Mouse (Mus musculus): Measurements from ENCODE around the gene Qpctl. TPM values are rescaled to one million over a fixed set of nuclear protein-coding genes. Genes with fewer than 3 reads are reported as not detected.
A peak's percentile ranks its signal among the peaks of the same experiment; 100 is the strongest.

Qpctl gene
- polyA plus RNA-seq, 1 experiment from 2014 or later, result 13.1 TPM

GRCm38 (mm10) chr7:19093537-19094385 is 55.3 kb downstream of the Qpctl start:
- peak overlapping the region; percentile 77 for H3K4me3 ChIP-seq (ENCODE audit: low read depth, low read length)
- no peaks in the 10 kb centered on the region for H3K27me3 ChIP-seq (ENCODE audit: insufficient read depth, low read length)
- peaks cover 35% of the 10 kb centered on the region for H3K36me3 ChIP-seq (ENCODE audit: insufficient read depth)
- DNase-seq (peak; percentile 99), ATAC-seq (ENCODE audit: insufficient read depth) (peak; percentile 82)
- peak overlapping the region; percentile 88 for H3K9ac ChIP-seq
- under 1% methylated on average over 45 of the region's 45 CpGs for WGBS
- TF ChIP-seq CTCF (IDR thresholded peaks at IDR 0.05; ENCODE audit: low read depth), result no peak
- peaks cover 8% of the 10 kb centered on the region for H3K4me1 ChIP-seq (ENCODE audit: insufficient read depth)
- H3K4me2 ChIP-seq, result peak overlapping the region; percentile 91
- H3K9me3 ChIP-seq (ENCODE audit: low read depth, low read length), result no peaks in the 10 kb centered on the region
- peak overlapping the region; percentile 97 for H3K27ac ChIP-seq (ENCODE audit: low read depth)

- peak; percentile 50 for ATAC-seq (ENCODE audit: insufficient read depth)
- peak; percentile 88 for DNase-seq
- WGBS, result 2% methylated on average over 9 of the region's 15 CpGs
- Histone ChIP-seq H3K36me3 (ENCODE audit: insufficient read depth) (peaks cover 38% of the 10 kb centered on the region), H3K27ac (ENCODE audit: low read depth) (peak overlapping the region; percentile 87), H3K4me1 (ENCODE audit: insufficient read depth) (peaks cover 8% of the 10 kb centered on the region), H3K9me3 (ENCODE audit: low read depth, low read length) (no peaks in the 10 kb centered on the region), H3K4me2 (peak overlapping the region; percentile 91), H3K9ac (peak overlapping the region; percentile 49), H3K27me3 (ENCODE audit: insufficient read depth, low read length) (no peaks in the 10 kb centered on the region), H3K4me3 (ENCODE audit: low read depth, low read length) (peak overlapping the region; percentile 77)
- peak; percentile 93 for TF ChIP-seq CTCF (IDR thresholded peaks at IDR 0.05; ENCODE audit: low read depth)
These were observed 55.9 kb downstream of the Qpctl start for GRCm38 (mm10) chr7:19093174-19093521.

GRCm38 (mm10) chr7:19092381-19093173 is 56.5 kb downstream of the Qpctl start:
- Histone ChIP-seq H3K9me3 (ENCODE audit: low read depth, low read length) (no peaks in the 10 kb centered on the region), H3K27ac (ENCODE audit: low read depth) (peak overlapping the region; percentile 87), H3K4me1 (ENCODE audit: insufficient read depth) (peaks cover 8% of the 10 kb centered on the region), H3K9ac (peak overlapping the region; percentile 49), H3K36me3 (ENCODE audit: insufficient read depth) (peaks cover 38% of the 10 kb centered on the region), H3K4me3 (ENCODE audit: low read depth, low read length) (peak overlapping the region; percentile 77), H3K4me2 (peak overlapping the region; percentile 91), H3K27me3 (ENCODE audit: insufficient read depth, low read length) (no peaks in the 10 kb centered on the region)
- peak; percentile 50 for ATAC-seq (ENCODE audit: insufficient read depth)
- WGBS, result 6% methylated on average over 38 of the region's 38 CpGs
- peak; percentile 87 for DNase-seq
- 0 out of 2 replicates have a peak, but pooled peaks have one; percentile 1 for TF ChIP-seq CTCF (IDR thresholded peaks at IDR 0.05; ENCODE audit: low read depth)

- H3K27me3 ChIP-seq (ENCODE audit: insufficient read depth, low read length), result no peaks in the 10 kb centered on the region
- H3K9me3 ChIP-seq (ENCODE audit: low read depth, low read length), result no peaks in the 10 kb centered on the region
- peaks cover 8% of the 10 kb centered on the region for H3K4me1 ChIP-seq (ENCODE audit: insufficient read depth)
- H3K9ac ChIP-seq, result no peak overlapping the region
- DNase-seq (no peak), ATAC-seq (ENCODE audit: insufficient read depth) (no peak)
- WGBS, result 49% methylated on average over 16 of the region's 17 CpGs
- H3K36me3 ChIP-seq (ENCODE audit: insufficient read depth), result peaks cover 37% of the 10 kb centered on the region
- H3K27ac ChIP-seq (ENCODE audit: low read depth), result no peak overlapping the region
- TF ChIP-seq CTCF (IDR thresholded peaks at IDR 0.05; ENCODE audit: low read depth), result no peak
- H3K4me3 ChIP-seq (ENCODE audit: low read depth, low read length), result no peak overlapping the region
- peak overlapping the region; percentile 10 for H3K4me2 ChIP-seq
These were observed 57.2 kb downstream of the Qpctl start for GRCm38 (mm10) chr7:19091913-19092312.

MicroRNAs within 50 kb of the gene (microRNA counts, 519-probe panel; counts per million panel counts)
- 1,287 counts per million, percentile 6 among the panel's probes with 10 or more counts for microRNA mmu-miR-330

Small RNAs within 50 kb of the gene (microRNA-seq; reads per million reads assigned to microRNA genes)
- 185 reads per million, percentile 56 among the genes with 10 or more reads in this experiment for gene Mir330 (ENCODE audit: borderline number of aligned reads)

Other genes starting within 250 kb of the Qpctl start
- gene Ccdc61, start 238.9 kb downstream of the Qpctl start, polyA plus RNA-seq (2014; fragmentation: Nextera tagmentation; extraction: Ambion mirVana), result 20.4 and 24.7 TPM in 2 replicates
- gene Nova2, start 223.4 kb downstream of the Qpctl start, polyA plus RNA-seq (2014; fragmentation: Nextera tagmentation; extraction: Ambion mirVana), result 1.2 TPM in 2 replicates
- not detected in 2 replicates for gene Nanos2, start 161.9 kb downstream of the Qpctl start, polyA plus RNA-seq (2014; fragmentation: Nextera tagmentation; extraction: Ambion mirVana)
- gene Mypop, start 158.0 kb downstream of the Qpctl start, polyA plus RNA-seq (2014; fragmentation: Nextera tagmentation; extraction: Ambion mirVana), result 3.7 and 4.8 TPM in 2 replicates
- gene Irf2bp1, start 145.2 kb downstream of the Qpctl start, polyA plus RNA-seq (2014; fragmentation: Nextera tagmentation; extraction: Ambion mirVana), result 27.3 and 35.0 TPM in 2 replicates
- 2.2 and 2.3 TPM in 2 replicates for gene Foxa3, start 125.8 kb downstream of the Qpctl start, polyA plus RNA-seq (2014; fragmentation: Nextera tagmentation; extraction: Ambion mirVana)
- 22.9 and 26.8 TPM in 2 replicates for gene Sympk, start 124.9 kb downstream of the Qpctl start, polyA plus RNA-seq (2014; fragmentation: Nextera tagmentation; extraction: Ambion mirVana)
- not detected in 2 replicates for gene Rsph6a, start 94.6 kb downstream of the Qpctl start, polyA plus RNA-seq (2014; fragmentation: Nextera tagmentation; extraction: Ambion mirVana)
- 18.5 and 19.2 TPM in 2 replicates for gene Dmwd, start 73.1 kb downstream of the Qpctl start, polyA plus RNA-seq (2014; fragmentation: Nextera tagmentation; extraction: Ambion mirVana)
- gene Dmpk, start 65.4 kb downstream of the Qpctl start, polyA plus RNA-seq (2014; fragmentation: Nextera tagmentation; extraction: Ambion mirVana), result 20.9 and 23.0 TPM in 2 replicates
- gene Six5, start 54.7 kb downstream of the Qpctl start, polyA plus RNA-seq (2014; fragmentation: Nextera tagmentation; extraction: Ambion mirVana), result 11.6 and 12.7 TPM in 2 replicates
- 3.0 and 4.0 TPM in 2 replicates for gene Gm4969, start 30.9 kb downstream of the Qpctl start, polyA plus RNA-seq (2014; fragmentation: Nextera tagmentation; extraction: Ambion mirVana)
- gene Fbxo46, start 29.4 kb downstream of the Qpctl start, polyA plus RNA-seq (2014; fragmentation: Nextera tagmentation; extraction: Ambion mirVana), result 9.7 and 11.6 TPM in 2 replicates
- 158 and 161 TPM in 2 replicates for gene Snrpd2, start 431 bp upstream of the Qpctl start, polyA plus RNA-seq (2014; fragmentation: Nextera tagmentation; extraction: Ambion mirVana)
- 0.26 and 0.85 TPM in 2 replicates for gene Gipr, start 16.8 kb upstream of the Qpctl start, polyA plus RNA-seq (2014; fragmentation: Nextera tagmentation; extraction: Ambion mirVana)
- gene Eml2, start 27.1 kb upstream of the Qpctl start, polyA plus RNA-seq (2014; fragmentation: Nextera tagmentation; extraction: Ambion mirVana), result 2.6 and 2.7 TPM in 2 replicates
- 1.6 and 2.2 TPM in 2 replicates for gene Gpr4, start 63.2 kb upstream of the Qpctl start, polyA plus RNA-seq (2014; fragmentation: Nextera tagmentation; extraction: Ambion mirVana)
- gene Opa3, start 79.0 kb upstream of the Qpctl start, polyA plus RNA-seq (2014; fragmentation: Nextera tagmentation; extraction: Ambion mirVana), result 38.0 and 39.4 TPM in 2 replicates
- 88.9 and 95.3 TPM in 2 replicates for gene Vasp, start 122.5 kb upstream of the Qpctl start, polyA plus RNA-seq (2014; fragmentation: Nextera tagmentation; extraction: Ambion mirVana)
- not detected in 2 replicates for gene Ppm1n, start 130.8 kb upstream of the Qpctl start, polyA plus RNA-seq (2014; fragmentation: Nextera tagmentation; extraction: Ambion mirVana)
- gene Rtn2, start 133.3 kb upstream of the Qpctl start, polyA plus RNA-seq (2014; fragmentation: Nextera tagmentation; extraction: Ambion mirVana), result 8.0 and 9.1 TPM in 2 replicates
- gene Fosb, start 160.8 kb upstream of the Qpctl start, polyA plus RNA-seq (2014; fragmentation: Nextera tagmentation; extraction: Ambion mirVana), result not detected in 2 replicates
- gene Ercc1, start 195.5 kb upstream of the Qpctl start, polyA plus RNA-seq (2014; fragmentation: Nextera tagmentation; extraction: Ambion mirVana), result 88.6 and 90.5 TPM in 2 replicates
- 21.3 and 24.2 TPM in 2 replicates for gene Cd3eap, start 210.2 kb upstream of the Qpctl start, polyA plus RNA-seq (2014; fragmentation: Nextera tagmentation; extraction: Ambion mirVana)
- 5.4 and 7.9 TPM in 2 replicates for gene Ppp1r13l, start 210.5 kb upstream of the Qpctl start, polyA plus RNA-seq (2014; fragmentation: Nextera tagmentation; extraction: Ambion mirVana)
- 11.4 and 12.1 TPM in 2 replicates for gene Ercc2, start 232.7 kb upstream of the Qpctl start, polyA plus RNA-seq (2014; fragmentation: Nextera tagmentation; extraction: Ambion mirVana)